Comparison of ENCODE assay signal across 21 mouse cellular contexts in genomic region chr3:137057911-137058260, GRCm38 (mm10).
DNase-seq lines count a peak whose midpoint lies in the region; ATAC-seq and TF ChIP-seq lines count a peak whose summit lies in the region.
"Had no signal": no experiment of that assay in that cellular context is flagged by ENCODE, and none has a peak within 500 bp of the region (broad histone marks: within the 10 kb centered on the region; RNA-seq: fewer than 3 reads in every experiment).

No protein-coding gene starts in this region.

- no peaks in the 10 kb centered on the region for H3K9me3 ChIP-seq in forebrain, embryonic 11.5 days (ENCODE audit: control insufficient read depth, low read length)
- no peaks in the 10 kb centered on the region for H3K9me3 ChIP-seq in hindbrain, embryonic 16.5 days (ENCODE audit: control insufficient read depth, low read length)
- H3K9me3 ChIP-seq: embryonic facial prominence, embryonic 10.5 days; heart, embryonic 10.5 days; limb, embryonic 13.5 days; lung, embryonic 15.5 days; midbrain, embryonic 12.5 days had no signal

- H3K27me3 ChIP-seq in forebrain, embryonic 11.5 days (ENCODE audit: control insufficient read depth, insufficient read depth, low read length), result no peaks in the 10 kb centered on the region
- no peaks in the 10 kb centered on the region for H3K27me3 ChIP-seq in hindbrain, embryonic 16.5 days (replicated peaks; ENCODE audit: control insufficient read depth, insufficient read depth, low read length)
- H3K27me3 ChIP-seq: limb, embryonic 13.5 days; lung, embryonic 15.5 days; midbrain, embryonic 12.5 days had no signal

- intact Hi-C loops in left cerebral cortex, adult 2 months (cut with DNase I), result loop anchor here (5.0 kb wide), 1 partner anchor 154 kb away; no protein-coding TSS in a partner anchor
- intact Hi-C loops in left cerebral cortex, postnatal 36 days (cut with DNase I), result loop anchor here (10.0 kb wide), 1 partner anchor 357 kb away; no protein-coding TSS in a partner anchor

- 64% methylated on average over 4 of the region's 4 CpGs for WGBS in forebrain, embryonic 11.5 days
- WGBS in hindbrain, embryonic 16.5 days, result 73% methylated on average over 4 of the region's 4 CpGs

- ATAC-seq in forebrain, embryonic 11.5 days (replicated peaks; ENCODE audit: low FRiP score), result no peak; the same call in 1 of the 2 replicates
- ATAC-seq in hindbrain, embryonic 16.5 days, result no peak

- TF ChIP-seq CTCF in left cerebral cortex, adult 2 months (IDR thresholded peaks at IDR 0.05), result no peak
- no peak for TF ChIP-seq CTCF in cortical plate, adult 2 months (IDR thresholded peaks at IDR 0.05; ENCODE audit: extremely low read depth, insufficient read depth, low read length)

- H3K36me3 ChIP-seq in forebrain, embryonic 11.5 days (ENCODE audit: control insufficient read depth, insufficient read depth, low read length), result no peaks in the 10 kb centered on the region
- no peaks in the 10 kb centered on the region for H3K36me3 ChIP-seq in hindbrain, embryonic 16.5 days (ENCODE audit: control insufficient read depth, insufficient read depth, low read length)
- H3K36me3 ChIP-seq: embryonic facial prominence, embryonic 10.5 days; heart, embryonic 10.5 days; limb, embryonic 13.5 days; lung, embryonic 15.5 days; midbrain, embryonic 12.5 days had no signal

- peaks cover 4% of the 10 kb centered on the region; the same call in 1 of the 2 replicates for H3K4me1 ChIP-seq in cortical plate, adult 2 months (ENCODE audit: control insufficient read depth, insufficient read depth, low read length)
- H3K4me1 ChIP-seq in forebrain, embryonic 11.5 days (replicated peaks; ENCODE audit: control insufficient read depth, insufficient read depth, low read length), result peaks cover 4% of the 10 kb centered on the region; the same call in 1 of the 2 replicates
- H3K4me1 ChIP-seq in hindbrain, embryonic 16.5 days (ENCODE audit: control insufficient read depth, insufficient read depth, low read depth, low read length), result peaks cover 8% of the 10 kb centered on the region
- H3K4me1 ChIP-seq: embryonic facial prominence, embryonic 10.5 days; heart, embryonic 10.5 days; limb, embryonic 13.5 days; lung, embryonic 15.5 days had no signal

- peak overlapping the region; percentile 68 for H3K27ac ChIP-seq in left cerebral cortex, adult 2 months
- H3K27ac ChIP-seq in cortical plate, adult 2 months (ENCODE audit: insufficient read depth, low read length), result peak overlapping the region; percentile 31
- peak overlapping the region; percentile 74 for H3K27ac ChIP-seq in forebrain, embryonic 11.5 days (ENCODE audit: low read depth, low read length)
- H3K27ac ChIP-seq in hindbrain, embryonic 16.5 days (ENCODE audit: low read depth, low read length), result peak overlapping the region; percentile 70
- H3K27ac ChIP-seq: embryonic facial prominence, embryonic 10.5 days; heart, embryonic 10.5 days; kidney, postnatal 0 days; limb, embryonic 13.5 days; liver, embryonic 14.5 days; lung, embryonic 15.5 days; macrophage had no signal

- no peak for DNase-seq in left cerebral cortex, adult 2 months (ENCODE audit: extremely low spot score in 1 of 2, low spot score in 2 of 2)
- no peak for DNase-seq in left cerebral cortex, postnatal 36 days (ENCODE audit: low spot score in 2 of 2)
- DNase-seq in forebrain, embryonic 11.5 days (ENCODE audit: low spot score), result no peak
- DNase-seq in thymus, postnatal 0 days (ENCODE audit: low spot score), result no peak
- DNase-seq in urinary bladder, postnatal 25 days (ENCODE audit: low spot score), result no peak
- no peak for DNase-seq in lung, postnatal 10 days
- DNase-seq: adrenal gland, adult 2 months; cerebellum, adult 8-10 months; gastrocnemius, postnatal 36 days; kidney, adult 18-20 months; thymus, postnatal 4 days had no signal

- TF ChIP-seq POLR2A in cortical plate, adult 2 months (IDR thresholded peaks at IDR 0.05; ENCODE audit: extremely low read depth, insufficient read depth, low read length), result no peak

- no peak overlapping the region for H3K4me2 ChIP-seq in forebrain, embryonic 11.5 days (ENCODE audit: low read depth, low read length, severe bottlenecking)
- H3K4me2 ChIP-seq in hindbrain, embryonic 16.5 days (ENCODE audit: low read length), result no peak overlapping the region
- H3K4me2 ChIP-seq: lung, embryonic 15.5 days; midbrain, embryonic 12.5 days had no signal

- H3K9ac ChIP-seq in forebrain, embryonic 11.5 days (ENCODE audit: low read length), result no peak overlapping the region
- peak overlapping the region; percentile 2; the same call in 1 of the 2 replicates for H3K9ac ChIP-seq in hindbrain, embryonic 16.5 days (ENCODE audit: low read depth, low read length)
- H3K9ac ChIP-seq: limb, embryonic 13.5 days; liver, embryonic 14.5 days; lung, embryonic 15.5 days; midbrain, embryonic 12.5 days had no signal

- H3K4me3 ChIP-seq in left cerebral cortex, adult 2 months, result no peak overlapping the region
- H3K4me3 ChIP-seq in cortical plate, adult 2 months (ENCODE audit: insufficient read depth, low read length), result no peak overlapping the region
- H3K4me3 ChIP-seq in forebrain, embryonic 11.5 days (ENCODE audit: low read depth, low read length), result no peak overlapping the region
- H3K4me3 ChIP-seq in hindbrain, embryonic 16.5 days (ENCODE audit: low read length), result no peak overlapping the region
- H3K4me3 ChIP-seq: embryonic facial prominence, embryonic 10.5 days; heart, embryonic 10.5 days; limb, embryonic 13.5 days; lung, embryonic 15.5 days; midbrain, embryonic 12.5 days had no signal
